16 mouse cellular contexts compared by ENCODE assay signal in genomic region chr4:63355877-63356665, GRCm38 (mm10). TPM values are rescaled to one million over a fixed set of nuclear protein-coding genes. Genes with fewer than 3 reads are reported as not detected.
DNase-seq lines count a peak whose midpoint lies in the region; ATAC-seq and TF ChIP-seq lines count a peak whose summit lies in the region.
"Had no signal": no experiment of that assay in that cellular context is flagged by ENCODE, and none has a peak within 500 bp of the region (broad histone marks: within the 10 kb centered on the region; RNA-seq: fewer than 3 reads in every experiment).

Gene Orm3 (plus strand): TSS chr4:63356162.

- peak; percentile 69 for DNase-seq in liver, adult 2 months (ENCODE audit: extremely low read depth, low read depth, low spot score)
- DNase-seq in adrenal gland, adult 8-10 months: peak; percentile 51
- no peak for DNase-seq in right cerebral cortex, postnatal 10 days (ENCODE audit: low spot score in 2 of 2)
- no peak for DNase-seq in embryo, embryonic 9.5 days (ENCODE audit: extremely low spot score)
- DNase-seq: cerebellum, adult 8-10 months; forebrain, postnatal 0 days; thymus, adult 18-20 months had no signal

- no peak for TF ChIP-seq CTCF in liver, adult 2 months (IDR thresholded peaks at IDR 0.05; ENCODE audit: low read depth, low read length)

- H3K9ac ChIP-seq in liver, adult 2 months (ENCODE audit: low read depth, low read length): peak within 1 kb of the TSS; percentile 42
- H3K9ac ChIP-seq in liver, embryonic 12.5 days: no peak within 1 kb of the TSS
- no peak within 1 kb of the TSS for H3K9ac ChIP-seq in heart, embryonic 16.5 days (ENCODE audit: low read length)
- H3K9ac ChIP-seq in kidney, embryonic 15.5 days: no peak within 1 kb of the TSS
- H3K9ac ChIP-seq: embryonic facial prominence, embryonic 15.5 days; forebrain, postnatal 0 days; limb, embryonic 13.5 days had no signal

- ATAC-seq in liver, embryonic 12.5 days: no peak
- peak; percentile 73; the same call in 1 of the 2 replicates for ATAC-seq in heart, embryonic 16.5 days (replicated peaks; ENCODE audit: extremely low read depth, insufficient read depth, low FRiP score)
- ATAC-seq in megakaryocyte progenitor cell, adult 5-6 weeks (replicated peaks; ENCODE audit: poor library complexity): peak; percentile 63
- no peak for ATAC-seq in kidney, embryonic 15.5 days (replicated peaks; ENCODE audit: low FRiP score)
- ATAC-seq: activated CD4-positive, CD25-positive, alpha-beta regulatory T cell, adult 4 months; forebrain, postnatal 0 days had no signal

- H3K79me2 ChIP-seq in liver, adult 2 months (ENCODE audit: control insufficient read depth, insufficient read depth, low read length): no peaks in the 10 kb centered on the region

- H3K4me3 ChIP-seq in liver, adult 2 months (ENCODE audit: insufficient read depth, low read depth, low read length): no peak within 1 kb of the TSS
- H3K4me3 ChIP-seq in liver, embryonic 12.5 days: no peak within 1 kb of the TSS
- H3K4me3 ChIP-seq in heart, embryonic 16.5 days (ENCODE audit: low read length): no peak within 1 kb of the TSS
- H3K4me3 ChIP-seq in kidney, embryonic 15.5 days (replicated peaks): no peak within 1 kb of the TSS
- H3K4me3 ChIP-seq: embryonic facial prominence, embryonic 15.5 days; limb, embryonic 13.5 days had no signal

- no peak within 1 kb of the TSS for H3K4me2 ChIP-seq in liver, embryonic 12.5 days
- no peak within 1 kb of the TSS for H3K4me2 ChIP-seq in heart, embryonic 16.5 days (ENCODE audit: low read depth, low read length)
- H3K4me2 ChIP-seq in kidney, embryonic 15.5 days: no peak within 1 kb of the TSS
- H3K4me2 ChIP-seq: embryonic facial prominence, embryonic 15.5 days; limb, embryonic 13.5 days had no signal

- H3K9me3 ChIP-seq in liver, embryonic 12.5 days (replicated peaks): no peaks in the 10 kb centered on the region
- no peaks in the 10 kb centered on the region for H3K9me3 ChIP-seq in heart, embryonic 16.5 days (replicated peaks; ENCODE audit: control insufficient read depth, low read length)
- H3K9me3 ChIP-seq in kidney, embryonic 15.5 days (replicated peaks): no peaks in the 10 kb centered on the region
- H3K9me3 ChIP-seq: embryonic facial prominence, embryonic 15.5 days; limb, embryonic 13.5 days had no signal

- H3K27ac ChIP-seq in liver, adult 2 months (replicated peaks; ENCODE audit: insufficient read depth, low read depth, low read length): peak within 1 kb of the TSS; percentile 80
- no peak within 1 kb of the TSS for H3K27ac ChIP-seq in liver, embryonic 12.5 days
- H3K27ac ChIP-seq in heart, embryonic 16.5 days (ENCODE audit: low read length): no peak within 1 kb of the TSS
- no peak within 1 kb of the TSS for H3K27ac ChIP-seq in kidney, embryonic 15.5 days
- H3K27ac ChIP-seq: embryonic facial prominence, embryonic 15.5 days; limb, embryonic 13.5 days had no signal

- no peak for TF ChIP-seq POLR2A in liver, adult 2 months (IDR thresholded peaks at IDR 0.05; ENCODE audit: extremely low read depth, insufficient read depth, low read length)

- WGBS in liver, adult 2 months: 79% methylated on average over 4 of the region's 4 CpGs
- WGBS in liver, embryonic 12.5 days (ENCODE audit: insufficient replicate concordance): 44% methylated on average over 4 of the region's 4 CpGs
- 47% methylated on average over 4 of the region's 4 CpGs for WGBS in heart, embryonic 16.5 days
- WGBS in kidney, embryonic 15.5 days: 62% methylated on average over 4 of the region's 4 CpGs

- H3K27me3 ChIP-seq in liver, adult 2 months (ENCODE audit: control insufficient read depth, insufficient read depth, low read length): no peaks in the 10 kb centered on the region
- no peaks in the 10 kb centered on the region; the same call in 1 of the 2 replicates for H3K27me3 ChIP-seq in liver, embryonic 12.5 days (replicated peaks)
- no peaks in the 10 kb centered on the region for H3K27me3 ChIP-seq in heart, embryonic 16.5 days (ENCODE audit: control insufficient read depth, insufficient read depth, low read length)
- no peaks in the 10 kb centered on the region for H3K27me3 ChIP-seq in kidney, embryonic 15.5 days
- H3K27me3 ChIP-seq: embryonic facial prominence, embryonic 15.5 days; limb, embryonic 13.5 days had no signal

- peaks cover 15% of the 10 kb centered on the region for H3K4me1 ChIP-seq in liver, adult 2 months (ENCODE audit: control insufficient read depth, insufficient read depth, low read length)
- H3K4me1 ChIP-seq in liver, embryonic 12.5 days: no peaks in the 10 kb centered on the region
- H3K4me1 ChIP-seq in heart, embryonic 16.5 days (ENCODE audit: control insufficient read depth, insufficient read depth, low read length): peaks cover 5% of the 10 kb centered on the region
- H3K4me1 ChIP-seq in kidney, embryonic 15.5 days: no peaks in the 10 kb centered on the region
- H3K4me1 ChIP-seq: embryonic facial prominence, embryonic 15.5 days had no signal

- no peaks in the 10 kb centered on the region for H3K36me3 ChIP-seq in liver, adult 2 months (ENCODE audit: control insufficient read depth, insufficient read depth, low read length)
- no peaks in the 10 kb centered on the region for H3K36me3 ChIP-seq in liver, embryonic 12.5 days
- no peaks in the 10 kb centered on the region for H3K36me3 ChIP-seq in heart, embryonic 16.5 days (ENCODE audit: control insufficient read depth, insufficient read depth)
- no peaks in the 10 kb centered on the region for H3K36me3 ChIP-seq in kidney, embryonic 15.5 days
- H3K36me3 ChIP-seq: embryonic facial prominence, embryonic 15.5 days; limb, embryonic 13.5 days had no signal

RNA-seq across cellular contexts. Expression of gene Orm3, which starts in this region (rescaled TPM):
- total RNA-seq in liver, adult 2 months (2014; rRNA removed): 1.1 and 14.1 TPM in 2 replicates
- polyA plus RNA-seq in liver, adult 2 months (2012; rRNA removed): 7.3 and 11.4 TPM in 2 replicates
- not detected in 2 replicates for polyA plus RNA-seq in liver, embryonic 12.5 days (2016; fragmentation: Nextera tagmentation; extraction: Ambion mirVana)
- total RNA-seq in adrenal gland, adult 8-10 months (2022): 10 to 100 TPM in 1 of 4 experiments, 1 to 10 TPM in 3; 6.4 to 14.0 (median 8.7) TPM
- not detected in 2 replicates for polyA plus RNA-seq in heart, embryonic 16.5 days (2015; fragmentation: Nextera tagmentation; extraction: Ambion mirVana)
- total RNA-seq in megakaryocyte progenitor cell, adult 5-6 weeks (2015): not detected in 2 replicates
- not detected in 2 replicates for total RNA-seq in megakaryocyte progenitor cell, adult 5-6 weeks (2017)
- polyA plus RNA-seq in kidney, embryonic 15.5 days (2015; fragmentation: Nextera tagmentation; extraction: Ambion mirVana): not detected in 2 replicates
- total RNA-seq: forebrain, postnatal 0 days; neutrophil, adult 5-6 weeks had no signal
- polyA plus RNA-seq: embryonic facial prominence, embryonic 15.5 days; forebrain, postnatal 0 days; hindbrain, embryonic 11.5 days; limb, embryonic 13.5 days had no signal

Comparison
In these comparisons a context has a peak if more than half of its experiments do, and no peak if none do; other contexts are left out.
1. Peak in ATAC-seq in heart, embryonic 16.5 days; RNA of the gene not detected or under 1 TPM.
2. Peak in ATAC-seq in megakaryocyte progenitor cell, adult 5-6 weeks; RNA of the gene not detected or under 1 TPM.
3. DNase-seq: peak in liver, adult 2 months (single experiment) and adrenal gland, adult 8-10 months (single experiment); none in right cerebral cortex, postnatal 10 days (0 of 2) and embryo, embryonic 9.5 days (single experiment).